25 mouse cellular contexts compared by ENCODE assay signal in genomic region chr1:167232918-167233317, GRCm38 (mm10). TPM values are rescaled to one million over a fixed set of nuclear protein-coding genes. Genes with fewer than 3 reads are reported as not detected.
DNase-seq lines count a peak whose midpoint lies in the region; ATAC-seq and TF ChIP-seq lines count a peak whose summit lies in the region.
"Had no signal": no experiment of that assay in that cellular context is flagged by ENCODE, and none has a peak within 500 bp of the region (broad histone marks: within the 10 kb centered on the region; RNA-seq: fewer than 3 reads in every experiment).

No protein-coding gene starts in this region.

- H3K36me3 ChIP-seq in stomach, postnatal 0 days (ENCODE audit: control insufficient read depth, insufficient read depth, low read length): peaks cover 8% of the 10 kb centered on the region

- peak; percentile 64 for DNase-seq in adrenal gland, adult 2 months
- DNase-seq in adrenal gland, postnatal 4 days (ENCODE audit: low spot score in 2 of 2): no peak
- DNase-seq in adrenal gland, postnatal 10 days: peak; percentile 43
- peak; percentile 26 for DNase-seq in adrenal gland, postnatal 25 days
- no peak for DNase-seq in stomach, postnatal 0 days (ENCODE audit: low spot score)
- DNase-seq in frontal cortex, postnatal 14 days (ENCODE audit: low spot score in 2 of 2): no peak
- no peak for DNase-seq in kidney, postnatal 25 days
- DNase-seq: B cell, adult 2 months; cerebellum, adult 11-12 months; cerebellum, adult 2 months; cerebellum, adult 9-10 months; cerebellum, postnatal 10 days; cerebellum, postnatal 25 days; embryo, embryonic 11 days; forebrain, postnatal 0 days had no signal

- H3K4me1 ChIP-seq in stomach, postnatal 0 days (replicated peaks; ENCODE audit: control insufficient read depth, insufficient read depth): peaks cover 4% of the 10 kb centered on the region; the same call in 1 of the 2 replicates
- H3K4me1 ChIP-seq: embryonic facial prominence, embryonic 13.5 days; forebrain, embryonic 13.5 days; forebrain, embryonic 15.5 days had no signal

- TF ChIP-seq EP300 in stomach, postnatal 0 days (optimal IDR thresholded peaks at IDR 0.05): no peak

- no peak for ATAC-seq in stomach, postnatal 0 days (ENCODE audit: low FRiP score, low TSS enrichment)
- ATAC-seq: activated CD4-positive, CD25-positive, alpha-beta regulatory T cell, adult 4 months; CD4-positive, CD25-positive, alpha-beta regulatory T cell, adult 4 months; forebrain, embryonic 13.5 days; forebrain, embryonic 15.5 days; forebrain, postnatal 0 days; Patski had no signal

- no peak overlapping the region for H3K9ac ChIP-seq in stomach, postnatal 0 days (ENCODE audit: low read length)
- H3K9ac ChIP-seq: embryonic facial prominence, embryonic 13.5 days; embryonic facial prominence, embryonic 15.5 days; forebrain, embryonic 13.5 days; forebrain, embryonic 15.5 days; forebrain, postnatal 0 days had no signal

- no peaks in the 10 kb centered on the region for H3K27me3 ChIP-seq in stomach, postnatal 0 days (ENCODE audit: control insufficient read depth, insufficient read depth, low read length)
- H3K27me3 ChIP-seq: CH12.LX; embryonic facial prominence, embryonic 13.5 days; embryonic facial prominence, embryonic 15.5 days; forebrain, embryonic 13.5 days; forebrain, embryonic 15.5 days; Patski had no signal

- 0 out of 2 replicates have a peak overlapping the region, but pooled peaks have one; percentile 74 for H3K27ac ChIP-seq in stomach, postnatal 0 days (replicated peaks)
- H3K27ac ChIP-seq: embryonic facial prominence, embryonic 13.5 days; embryonic facial prominence, embryonic 15.5 days; forebrain, embryonic 13.5 days; forebrain, embryonic 15.5 days had no signal

- no peak overlapping the region for H3K4me3 ChIP-seq in stomach, postnatal 0 days (ENCODE audit: low read depth, low read length)
- H3K4me3 ChIP-seq: embryonic facial prominence, embryonic 13.5 days; embryonic facial prominence, embryonic 15.5 days; erythroblast, embryonic 14.5 days; forebrain, embryonic 13.5 days; forebrain, embryonic 15.5 days had no signal

- no peaks in the 10 kb centered on the region for H3K9me3 ChIP-seq in stomach, postnatal 0 days (ENCODE audit: control insufficient read depth, low read length)
- H3K9me3 ChIP-seq: embryonic facial prominence, embryonic 13.5 days; embryonic facial prominence, embryonic 15.5 days; forebrain, embryonic 13.5 days; forebrain, embryonic 15.5 days; G1E had no signal

- WGBS in stomach, postnatal 0 days: 82% methylated on average over 7 of the region's 7 CpGs

- H3K4me2 ChIP-seq in stomach, postnatal 0 days (replicated peaks; ENCODE audit: low read depth): no peak overlapping the region
- H3K4me2 ChIP-seq: embryonic facial prominence, embryonic 13.5 days; embryonic facial prominence, embryonic 15.5 days; forebrain, embryonic 13.5 days; forebrain, embryonic 15.5 days had no signal

- no peak for TF ChIP-seq CTCF in stomach, postnatal 0 days (IDR thresholded peaks at IDR 0.05; ENCODE audit: low read depth)

RNA-seq across cellular contexts. Expression of gene Uck2, which starts 52.2 kb away (rescaled TPM):
- 100 to 1,000 TPM in 1 of 2 experiments, 10 to 100 TPM in 1; 39.5 to 107 TPM for total RNA-seq in adrenal gland, adult 2 months (2021)
- polyA plus RNA-seq in adrenal gland, adult 2 months (2012; rRNA removed): 15.8 and 30.4 TPM in 2 replicates
- total RNA-seq in adrenal gland, postnatal 4 days (2021): 10 to 100 TPM; 66.6 to 71.5 TPM
- 10 to 100 TPM; 51.6 to 53.4 TPM for total RNA-seq in adrenal gland, postnatal 10 days (2021)
- total RNA-seq in adrenal gland, postnatal 25 days (2021): 47.5 and 53.1 TPM in 2 replicates
- 49.4 and 52.5 TPM in 2 replicates for polyA plus RNA-seq in stomach, postnatal 0 days (2015; fragmentation: Nextera tagmentation; extraction: Ambion mirVana)

Comparison
In these comparisons a context has a peak if more than half of its experiments do, and no peak if none do; other contexts are left out.
1. DNase-seq: peak in adrenal gland, adult 2 months (single experiment), adrenal gland, postnatal 10 days (single experiment) and adrenal gland, postnatal 25 days (single experiment); none in adrenal gland, postnatal 4 days (0 of 2), stomach, postnatal 0 days (single experiment), frontal cortex, postnatal 14 days (0 of 2) and kidney, postnatal 25 days (0 of 2).